Mouse (Mus musculus): ENCODE measurements around the gene Abcg1. TPM values are rescaled to one million over a fixed set of nuclear protein-coding genes. Genes with fewer than 3 reads are reported as not detected.

Gene Abcg1
- polyA plus RNA-seq, 1 experiment from 2014 or later = 10.1 TPM

- H3K4me3 ChIP-seq (ENCODE audit: control insufficient read depth in 1 of 2, insufficient read depth in 1 of 2, low read depth in 1 of 2, low read length in 2 of 2) = no peak overlapping the region
- peaks cover 0 to 2% of the 10 kb centered on the region in 2 experiments; a peak in 1 of 4 replicates for H3K4me1 ChIP-seq (ENCODE audit: control insufficient read depth in 2 of 2, insufficient read depth in 2 of 2, low read length in 2 of 2)
- H3K36me3 ChIP-seq (ENCODE audit: control insufficient read depth, insufficient read depth, low read length) = peaks cover 9% of the 10 kb centered on the region; the same call in 1 of the 2 replicates
- no peak overlapping the region for H3K27ac ChIP-seq (replicated peaks in 1 of 2; ENCODE audit: control insufficient read depth in 1 of 2, insufficient read depth in 1 of 2, low read depth in 2 of 2, low read length in 2 of 2)
- peaks cover 8% of the 10 kb centered on the region for H3K9me3 ChIP-seq (ENCODE audit: control insufficient read depth, low read length)
- ATAC-seq (ENCODE audit: insufficient number of reproducible peaks, insufficient read depth, low FRiP score, low read depth) = no peak
- H3K9ac ChIP-seq (ENCODE audit: low read length) = no peak overlapping the region
- no peak overlapping the region for H3K4me2 ChIP-seq (ENCODE audit: low read length)
- 88% methylated on average over 2 of the region's 2 CpGs for WGBS
- no peaks in the 10 kb centered on the region for H3K27me3 ChIP-seq (ENCODE audit: control insufficient read depth, insufficient read depth, low read length)
These were observed 39.4 kb downstream of the Abcg1 start for GRCm38 (mm10) chr17:31096893-31097292.

GRCm38 (mm10) chr17:31098788-31099187 is 41.3 kb downstream of the Abcg1 start:
- Histone ChIP-seq H3K27me3 (ENCODE audit: control insufficient read depth, insufficient read depth, low read length) (no peaks in the 10 kb centered on the region), H3K36me3 (ENCODE audit: control insufficient read depth, insufficient read depth, low read length) (peaks cover 9% of the 10 kb centered on the region), H3K4me3 (ENCODE audit: control insufficient read depth in 1 of 2, insufficient read depth in 1 of 2, low read depth in 1 of 2, low read length in 2 of 2) (no peak overlapping the region), H3K4me1 (ENCODE audit: control insufficient read depth in 2 of 2, insufficient read depth in 2 of 2, low read length in 2 of 2) (peaks cover 0 to 2% of the 10 kb centered on the region in 2 experiments; a peak in 1 of 4 replicates), H3K27ac (replicated peaks in 1 of 2; ENCODE audit: control insufficient read depth in 1 of 2, insufficient read depth in 1 of 2, low read depth in 2 of 2, low read length in 2 of 2) (no peak overlapping the region), H3K9me3 (ENCODE audit: control insufficient read depth, low read length) (peaks cover 3% of the 10 kb centered on the region; the same call in 1 of the 2 replicates), H3K9ac (ENCODE audit: low read length) (no peak overlapping the region), H3K4me2 (ENCODE audit: low read length) (no peak overlapping the region)
- WGBS = 57% methylated on average over 5 of the region's 5 CpGs
- ATAC-seq (ENCODE audit: insufficient number of reproducible peaks, insufficient read depth, low FRiP score, low read depth) = no peak

GRCm38 (mm10) chr17:31103007-31103570 is 45.6 kb downstream of the Abcg1 start:
- Histone ChIP-seq H3K27ac (replicated peaks in 1 of 2; ENCODE audit: control insufficient read depth in 1 of 2, insufficient read depth in 1 of 2, low read depth in 2 of 2, low read length in 2 of 2) (no peak overlapping the region), H3K9ac (ENCODE audit: low read length) (no peak overlapping the region), H3K36me3 (ENCODE audit: control insufficient read depth, insufficient read depth, low read length) (peaks cover 3% of the 10 kb centered on the region; the same call in 1 of the 2 replicates), H3K4me1 (ENCODE audit: control insufficient read depth in 2 of 2, insufficient read depth in 2 of 2, low read length in 2 of 2) (peaks cover 0 to 2% of the 10 kb centered on the region in 2 experiments; a peak in 1 of 4 replicates), H3K27me3 (ENCODE audit: control insufficient read depth, insufficient read depth, low read length) (no peaks in the 10 kb centered on the region), H3K4me2 (ENCODE audit: low read length) (no peak overlapping the region), H3K9me3 (ENCODE audit: control insufficient read depth, low read length) (no peaks in the 10 kb centered on the region), H3K4me3 (ENCODE audit: control insufficient read depth in 1 of 2, insufficient read depth in 1 of 2, low read depth in 1 of 2, low read length in 2 of 2) (no peak overlapping the region)
- WGBS = 78% methylated on average over 8 of the region's 8 CpGs
- ATAC-seq (ENCODE audit: insufficient number of reproducible peaks, insufficient read depth, low FRiP score, low read depth) = no peak

- Histone ChIP-seq H3K9ac (ENCODE audit: low read length) (no peak overlapping the region), H3K4me1 (ENCODE audit: control insufficient read depth in 2 of 2, insufficient read depth in 2 of 2, low read length in 2 of 2) (peaks cover 0 to under 1% of the 10 kb centered on the region in 2 experiments; a peak in 1 of 4 replicates), H3K27ac (replicated peaks in 1 of 2; ENCODE audit: control insufficient read depth in 1 of 2, insufficient read depth in 1 of 2, low read depth in 2 of 2, low read length in 2 of 2) (no peak overlapping the region), H3K4me2 (ENCODE audit: low read length) (no peak overlapping the region), H3K36me3 (ENCODE audit: control insufficient read depth, insufficient read depth, low read length) (peaks cover 6% of the 10 kb centered on the region; the same call in 1 of the 2 replicates), H3K9me3 (ENCODE audit: control insufficient read depth, low read length) (no peaks in the 10 kb centered on the region), H3K4me3 (ENCODE audit: control insufficient read depth in 1 of 2, insufficient read depth in 1 of 2, low read depth in 1 of 2, low read length in 2 of 2) (no peak overlapping the region), H3K27me3 (ENCODE audit: control insufficient read depth, insufficient read depth, low read length) (no peaks in the 10 kb centered on the region)
- no peak for ATAC-seq (ENCODE audit: insufficient number of reproducible peaks, insufficient read depth, low FRiP score, low read depth)
- WGBS = 88% methylated on average over 8 of the region's 8 CpGs
These were observed 46.3 kb downstream of the Abcg1 start for GRCm38 (mm10) chr17:31103823-31104222.

- no peak overlapping the region for H3K4me3 ChIP-seq (ENCODE audit: control insufficient read depth in 1 of 2, insufficient read depth in 1 of 2, low read depth in 1 of 2, low read length in 2 of 2)
- H3K4me2 ChIP-seq (ENCODE audit: low read length) = no peak overlapping the region
- H3K36me3 ChIP-seq (ENCODE audit: control insufficient read depth, insufficient read depth, low read length) = peaks cover 16% of the 10 kb centered on the region
- WGBS = 87% methylated on average over 15 of the region's 15 CpGs
- H3K9me3 ChIP-seq (ENCODE audit: control insufficient read depth, low read length) = no peaks in the 10 kb centered on the region
- ATAC-seq (ENCODE audit: insufficient number of reproducible peaks, insufficient read depth, low FRiP score, low read depth) = no peak
- H3K4me1 ChIP-seq (ENCODE audit: control insufficient read depth in 2 of 2, insufficient read depth in 2 of 2, low read length in 2 of 2) = no peaks in the 10 kb centered on the region; a peak in 1 of 4 replicates
- H3K27me3 ChIP-seq (ENCODE audit: control insufficient read depth, insufficient read depth, low read length) = no peaks in the 10 kb centered on the region
- no peak overlapping the region for H3K27ac ChIP-seq (replicated peaks in 1 of 2; ENCODE audit: control insufficient read depth in 1 of 2, insufficient read depth in 1 of 2, low read depth in 2 of 2, low read length in 2 of 2)
- H3K9ac ChIP-seq (ENCODE audit: low read length) = no peak overlapping the region
These were observed 50.9 kb downstream of the Abcg1 start for GRCm38 (mm10) chr17:31108388-31108787.

GRCm38 (mm10) chr17:31113191-31113856 is 55.8 kb downstream of the Abcg1 start:
- no peak overlapping the region for H3K27ac ChIP-seq (replicated peaks in 1 of 2; ENCODE audit: control insufficient read depth in 1 of 2, insufficient read depth in 1 of 2, low read depth in 2 of 2, low read length in 2 of 2)
- no peaks in the 10 kb centered on the region for H3K9me3 ChIP-seq (ENCODE audit: control insufficient read depth, low read length)
- H3K4me3 ChIP-seq (ENCODE audit: control insufficient read depth in 1 of 2, insufficient read depth in 1 of 2, low read depth in 1 of 2, low read length in 2 of 2) = no peak overlapping the region
- no peak overlapping the region for H3K9ac ChIP-seq (ENCODE audit: low read length)
- H3K4me2 ChIP-seq (ENCODE audit: low read length) = no peak overlapping the region
- no peak for ATAC-seq (ENCODE audit: insufficient number of reproducible peaks, insufficient read depth, low FRiP score, low read depth)
- no peaks in the 10 kb centered on the region for H3K4me1 ChIP-seq (ENCODE audit: control insufficient read depth in 2 of 2, insufficient read depth in 2 of 2, low read length in 2 of 2)
- no peaks in the 10 kb centered on the region for H3K27me3 ChIP-seq (ENCODE audit: control insufficient read depth, insufficient read depth, low read length)
- peaks cover 19% of the 10 kb centered on the region for H3K36me3 ChIP-seq (ENCODE audit: control insufficient read depth, insufficient read depth, low read length)
- WGBS = 73% methylated on average over 9 of the region's 9 CpGs

- no peaks in the 10 kb centered on the region for H3K9me3 ChIP-seq (ENCODE audit: control insufficient read depth, low read length)
- no peak overlapping the region for H3K4me3 ChIP-seq (ENCODE audit: control insufficient read depth in 1 of 2, insufficient read depth in 1 of 2, low read depth in 1 of 2, low read length in 2 of 2)
- peaks cover 12% of the 10 kb centered on the region for H3K36me3 ChIP-seq (ENCODE audit: control insufficient read depth, insufficient read depth, low read length)
- WGBS = 45% methylated on average over 6 of the region's 6 CpGs
- H3K4me2 ChIP-seq (ENCODE audit: low read length) = no peak overlapping the region
- no peak for ATAC-seq (ENCODE audit: insufficient number of reproducible peaks, insufficient read depth, low FRiP score, low read depth)
- H3K27ac ChIP-seq (replicated peaks in 1 of 2; ENCODE audit: control insufficient read depth in 1 of 2, insufficient read depth in 1 of 2, low read depth in 2 of 2, low read length in 2 of 2) = no peak overlapping the region
- H3K27me3 ChIP-seq (ENCODE audit: control insufficient read depth, insufficient read depth, low read length) = no peaks in the 10 kb centered on the region
- H3K9ac ChIP-seq (ENCODE audit: low read length) = no peak overlapping the region
- no peaks in the 10 kb centered on the region for H3K4me1 ChIP-seq (ENCODE audit: control insufficient read depth in 2 of 2, insufficient read depth in 2 of 2, low read length in 2 of 2)
These were observed 58.6 kb downstream of the Abcg1 start for GRCm38 (mm10) chr17:31116063-31116462.
